Mouse (Mus musculus): ENCODE results near the gene Alkbh1. TPM values are rescaled to one million over a fixed set of nuclear protein-coding genes. Genes with fewer than 3 reads are reported as not detected.

Gene Alkbh1
- 20.1 TPM for polyA plus RNA-seq (2014; fragmentation: Illumina TruSeq; extraction: RNeasy Lipid Tissue Mini Kit (QIAGEN cat#74804); ENCODE audit: low read depth, low replicate concordance)

GRCm38 (mm10) chr12:87443700-87444122 lies at the start of gene Alkbh1, which contains the start of gene Slirp:
Alkbh1 (minus strand) TSS chr12:87444017.
Slirp (plus strand) TSS chr12:87443896.

GRCm38 (mm10) chr12:87471964-87472786 lies 28.4 kb upstream of the Alkbh1 start, which contains the start of gene Snw1:
Snw1 (minus strand) TSS chr12:87472274.

GRCm38 (mm10) chr12:87388122-87388774 lies 55.6 kb downstream of the Alkbh1 start, which contains the start of gene Sptlc2:
Sptlc2 (minus strand) TSS chr12:87388355.

Other genes starting within 250 kb of the Alkbh1 start
- gene Samd15, start 244.3 kb downstream of the Alkbh1 start, polyA plus RNA-seq (2014; fragmentation: Illumina TruSeq; extraction: RNeasy Lipid Tissue Mini Kit (QIAGEN cat#74804); ENCODE audit: low read depth, low replicate concordance): 2.5 TPM
- gene Tmed8, start 243.6 kb downstream of the Alkbh1 start, polyA plus RNA-seq (2014; fragmentation: Illumina TruSeq; extraction: RNeasy Lipid Tissue Mini Kit (QIAGEN cat#74804); ENCODE audit: low read depth, low replicate concordance): 54.9 TPM
- gene Noxred1, start 205.3 kb downstream of the Alkbh1 start, polyA plus RNA-seq (2014; fragmentation: Illumina TruSeq; extraction: RNeasy Lipid Tissue Mini Kit (QIAGEN cat#74804); ENCODE audit: low read depth, low replicate concordance): 0.52 TPM
- gene Vipas39, start 177.8 kb downstream of the Alkbh1 start, polyA plus RNA-seq (2014; fragmentation: Illumina TruSeq; extraction: RNeasy Lipid Tissue Mini Kit (QIAGEN cat#74804); ENCODE audit: low read depth, low replicate concordance): 22.5 TPM
- 198 TPM for gene Ahsa1, start 177.5 kb downstream of the Alkbh1 start, polyA plus RNA-seq (2014; fragmentation: Illumina TruSeq; extraction: RNeasy Lipid Tissue Mini Kit (QIAGEN cat#74804); ENCODE audit: low read depth, low replicate concordance)
- gene Ism2, start 144.3 kb downstream of the Alkbh1 start, polyA plus RNA-seq (2014; fragmentation: Illumina TruSeq; extraction: RNeasy Lipid Tissue Mini Kit (QIAGEN cat#74804); ENCODE audit: low read depth, low replicate concordance): not detected
- gene Sptlc2, start 55.7 kb downstream of the Alkbh1 start, polyA plus RNA-seq (2014; fragmentation: Illumina TruSeq; extraction: RNeasy Lipid Tissue Mini Kit (QIAGEN cat#74804); ENCODE audit: low read depth, low replicate concordance): 359 TPM
- gene Slirp, start 121 bp downstream of the Alkbh1 start, polyA plus RNA-seq (2014; fragmentation: Illumina TruSeq; extraction: RNeasy Lipid Tissue Mini Kit (QIAGEN cat#74804); ENCODE audit: low read depth, low replicate concordance): 171 TPM
- 102 TPM for gene Snw1, start 28.3 kb upstream of the Alkbh1 start, polyA plus RNA-seq (2014; fragmentation: Illumina TruSeq; extraction: RNeasy Lipid Tissue Mini Kit (QIAGEN cat#74804); ENCODE audit: low read depth, low replicate concordance)
- gene Gm5788, start 50.7 kb upstream of the Alkbh1 start, polyA plus RNA-seq (2014; fragmentation: Illumina TruSeq; extraction: RNeasy Lipid Tissue Mini Kit (QIAGEN cat#74804); ENCODE audit: low read depth, low replicate concordance): not detected
- gene Gm8300, start 70.3 kb upstream of the Alkbh1 start, polyA plus RNA-seq (2014; fragmentation: Illumina TruSeq; extraction: RNeasy Lipid Tissue Mini Kit (QIAGEN cat#74804); ENCODE audit: low read depth, low replicate concordance): not detected
- gene Oog1, start 158.7 kb upstream of the Alkbh1 start, polyA plus RNA-seq (2014; fragmentation: Illumina TruSeq; extraction: RNeasy Lipid Tissue Mini Kit (QIAGEN cat#74804); ENCODE audit: low read depth, low replicate concordance): not detected
- gene Gm4027, start 174.9 kb upstream of the Alkbh1 start, polyA plus RNA-seq (2014; fragmentation: Illumina TruSeq; extraction: RNeasy Lipid Tissue Mini Kit (QIAGEN cat#74804); ENCODE audit: low read depth, low replicate concordance): not detected
- gene Gm16381, start 200.6 kb upstream of the Alkbh1 start, polyA plus RNA-seq (2014; fragmentation: Illumina TruSeq; extraction: RNeasy Lipid Tissue Mini Kit (QIAGEN cat#74804); ENCODE audit: low read depth, low replicate concordance): not detected

All from adrenal gland, adult 10 weeks (tissue).